Comparison of ENCODE assay signal across 8 mouse cellular contexts in genomic region chr8:126664891-126665290, GRCm38 (mm10).
A peak's percentile ranks its signal among the peaks of the same experiment; 100 is the strongest.
DNase-seq lines count a peak whose midpoint lies in the region; ATAC-seq and TF ChIP-seq lines count a peak whose summit lies in the region.

No protein-coding gene starts in this region.

- no peak for DNase-seq in cerebellum, adult 2 months
- DNase-seq in cerebellum, postnatal 14 days = no peak
- no peak for DNase-seq in liver, adult 2 months (ENCODE audit: extremely low read depth, low read depth, low spot score)
- no peak for DNase-seq in liver
- DNase-seq in frontal cortex, postnatal 10 days (ENCODE audit: low spot score in 2 of 2) = no peak
- DNase-seq in c-Kit-positive CD71-positive TER-119-positive erythroid progenitor cells, embryonic 14.5 days (ENCODE audit: low spot score) = no peak

- no peaks in the 10 kb centered on the region for H3K9me3 ChIP-seq in hindbrain, embryonic 16.5 days (ENCODE audit: control insufficient read depth, low read length)
- no peaks in the 10 kb centered on the region for H3K9me3 ChIP-seq in neural tube, embryonic 13.5 days

- H3K4me2 ChIP-seq in hindbrain, embryonic 16.5 days (ENCODE audit: low read length) = no peak overlapping the region
- H3K4me2 ChIP-seq in neural tube, embryonic 13.5 days = no peak overlapping the region

- H3K9ac ChIP-seq in liver, adult 2 months (ENCODE audit: low read depth, low read length) = no peak overlapping the region
- H3K9ac ChIP-seq in hindbrain, embryonic 16.5 days (ENCODE audit: low read depth, low read length) = no peak overlapping the region
- H3K9ac ChIP-seq in neural tube, embryonic 13.5 days = 0 out of 2 replicates have a peak overlapping the region, but pooled peaks have one; percentile 59

- H3K4me1 ChIP-seq in cerebellum, adult 2 months (ENCODE audit: control insufficient read depth, insufficient read depth, low read length) = peaks cover 42% of the 10 kb centered on the region
- peaks cover 40% of the 10 kb centered on the region for H3K4me1 ChIP-seq in liver, adult 2 months (ENCODE audit: control insufficient read depth, insufficient read depth, low read length)
- H3K4me1 ChIP-seq in hindbrain, embryonic 16.5 days (ENCODE audit: control insufficient read depth, insufficient read depth, low read depth, low read length) = peaks cover 85% of the 10 kb centered on the region
- H3K4me1 ChIP-seq in neural tube, embryonic 13.5 days (replicated peaks) = peaks cover 100% of the 10 kb centered on the region

- TF ChIP-seq CTCF in cerebellum, adult 2 months (IDR thresholded peaks at IDR 0.05; ENCODE audit: borderline replicate concordance, insufficient read depth, low read depth, low read length) = no peak
- no peak for TF ChIP-seq CTCF in liver, adult 2 months (IDR thresholded peaks at IDR 0.05; ENCODE audit: low read depth, low read length)

- H3K4me3 ChIP-seq in cerebellum, adult 2 months (replicated peaks; ENCODE audit: insufficient read depth, low read depth, low read length) = no peak overlapping the region
- no peak overlapping the region for H3K4me3 ChIP-seq in liver, adult 2 months (ENCODE audit: insufficient read depth, low read depth, low read length)
- no peak overlapping the region for H3K4me3 ChIP-seq in hindbrain, embryonic 16.5 days (ENCODE audit: low read length)
- H3K4me3 ChIP-seq in neural tube, embryonic 13.5 days = no peak overlapping the region

- H3K79me2 ChIP-seq in liver, adult 2 months (ENCODE audit: control insufficient read depth, insufficient read depth, low read length) = no peaks in the 10 kb centered on the region

- ATAC-seq in hindbrain, embryonic 16.5 days = no peak
- ATAC-seq in neural tube, embryonic 13.5 days (ENCODE audit: low read depth) = no peak

- TF ChIP-seq POLR2A in cerebellum, adult 2 months (IDR thresholded peaks at IDR 0.05; ENCODE audit: borderline replicate concordance, insufficient read depth, low read length) = no peak
- TF ChIP-seq POLR2A in liver, adult 2 months (IDR thresholded peaks at IDR 0.05; ENCODE audit: extremely low read depth, insufficient read depth, low read length) = no peak

- 68% methylated on average over 5 of the region's 5 CpGs for WGBS in cerebellum, adult 2 months
- WGBS in liver, adult 2 months = 78% methylated on average over 5 of the region's 5 CpGs
- WGBS in hindbrain, embryonic 16.5 days = 42% methylated on average over 5 of the region's 5 CpGs
- 31% methylated on average over 5 of the region's 5 CpGs for WGBS in neural tube, embryonic 13.5 days

- H3K36me3 ChIP-seq in liver, adult 2 months (ENCODE audit: control insufficient read depth, insufficient read depth, low read length) = no peaks in the 10 kb centered on the region
- no peaks in the 10 kb centered on the region for H3K36me3 ChIP-seq in hindbrain, embryonic 16.5 days (ENCODE audit: control insufficient read depth, insufficient read depth, low read length)
- no peaks in the 10 kb centered on the region for H3K36me3 ChIP-seq in neural tube, embryonic 13.5 days

- peak overlapping the region; percentile 90 for H3K27ac ChIP-seq in cerebellum, adult 2 months (ENCODE audit: insufficient read depth, low read length)
- H3K27ac ChIP-seq in liver, adult 2 months (replicated peaks; ENCODE audit: insufficient read depth, low read depth, low read length) = peak overlapping the region; percentile 81
- peak overlapping the region; percentile 95 for H3K27ac ChIP-seq in hindbrain, embryonic 16.5 days (ENCODE audit: low read depth, low read length)
- H3K27ac ChIP-seq in neural tube, embryonic 13.5 days (replicated peaks) = peak overlapping the region; percentile 99

- H3K27me3 ChIP-seq in cerebellum, adult 2 months (ENCODE audit: control insufficient read depth, insufficient read depth, low read length) = no peaks in the 10 kb centered on the region
- H3K27me3 ChIP-seq in liver, adult 2 months (ENCODE audit: control insufficient read depth, insufficient read depth, low read length) = no peaks in the 10 kb centered on the region
- H3K27me3 ChIP-seq in hindbrain, embryonic 16.5 days (replicated peaks; ENCODE audit: control insufficient read depth, insufficient read depth, low read length) = no peaks in the 10 kb centered on the region
- H3K27me3 ChIP-seq in neural tube, embryonic 13.5 days = no peaks in the 10 kb centered on the region
